In genomic region chr6:91707886-91708564, GRCm38 (mm10) we compare ENCODE assay signal across 10 mouse cellular contexts. TPM values are rescaled to one million over a fixed set of nuclear protein-coding genes. Genes with fewer than 3 reads are reported as not detected.
DNase-seq lines count a peak whose midpoint lies in the region; ATAC-seq and TF ChIP-seq lines count a peak whose summit lies in the region.
"Had no signal": no experiment of that assay in that cellular context is flagged by ENCODE, and none has a peak within 500 bp of the region (broad histone marks: within the 10 kb centered on the region; RNA-seq: fewer than 3 reads in every experiment).

No protein-coding gene starts in this region.

- TF ChIP-seq POLR2A in cortical plate, adult 2 months (IDR thresholded peaks at IDR 0.05; ENCODE audit: extremely low read depth, insufficient read depth, low read length), result no peak

- H3K4me1 ChIP-seq in cortical plate, adult 2 months (ENCODE audit: control insufficient read depth, insufficient read depth, low read length), result peaks cover 13% of the 10 kb centered on the region
- peaks cover 26% of the 10 kb centered on the region for H3K4me1 ChIP-seq in forebrain, embryonic 16.5 days (replicated peaks; ENCODE audit: control insufficient read depth, insufficient read depth, low read length)
- H3K4me1 ChIP-seq in midbrain, embryonic 15.5 days, result peaks cover 39% of the 10 kb centered on the region

- H3K27me3 ChIP-seq in forebrain, embryonic 16.5 days (replicated peaks; ENCODE audit: control insufficient read depth, insufficient read depth, low read length), result no peaks in the 10 kb centered on the region
- no peaks in the 10 kb centered on the region for H3K27me3 ChIP-seq in midbrain, embryonic 15.5 days (replicated peaks)
- H3K27me3 ChIP-seq: heart, embryonic 13.5 days had no signal

- TF ChIP-seq CTCF in layer of hippocampus, adult 2 months (conservative IDR thresholded peaks at IDR 0.05), result no peak
- no peak for TF ChIP-seq CTCF in cortical plate, adult 2 months (IDR thresholded peaks at IDR 0.05; ENCODE audit: extremely low read depth, insufficient read depth, low read length)

- peak; percentile 47 for ATAC-seq in forebrain, embryonic 16.5 days
- ATAC-seq in midbrain, embryonic 15.5 days (replicated peaks), result peak; percentile 51

- no peaks in the 10 kb centered on the region for H3K9me3 ChIP-seq in forebrain, embryonic 16.5 days (ENCODE audit: control insufficient read depth, low read length)
- H3K9me3 ChIP-seq in midbrain, embryonic 15.5 days, result no peaks in the 10 kb centered on the region

- no peak for DNase-seq in layer of hippocampus, adult 2 months (ENCODE audit: low spot score in 2 of 2)
- DNase-seq in layer of hippocampus, postnatal 25 days (ENCODE audit: extremely low spot score in 1 of 2, low spot score in 1 of 2), result no peak
- no peak for DNase-seq in adrenal gland, adult 2 months
- no peak for DNase-seq in embryo, embryonic 11 days
- DNase-seq: adrenal gland, postnatal 36 days had no signal

- H3K4me3 ChIP-seq in layer of hippocampus, adult 2 months, result no peak overlapping the region
- H3K4me3 ChIP-seq in cortical plate, adult 2 months (ENCODE audit: insufficient read depth, low read length), result no peak overlapping the region
- no peak overlapping the region for H3K4me3 ChIP-seq in forebrain, embryonic 16.5 days (replicated peaks; ENCODE audit: low read length)
- H3K4me3 ChIP-seq in midbrain, embryonic 15.5 days, result no peak overlapping the region
- H3K4me3 ChIP-seq: heart, embryonic 13.5 days; myocyte had no signal

- H3K9ac ChIP-seq in forebrain, embryonic 16.5 days (replicated peaks; ENCODE audit: low read depth, low read length), result no peak overlapping the region
- H3K9ac ChIP-seq in midbrain, embryonic 15.5 days, result no peak overlapping the region
- H3K9ac ChIP-seq: heart, embryonic 13.5 days had no signal

- H3K27ac ChIP-seq in layer of hippocampus, adult 2 months, result peak overlapping the region; percentile 77
- H3K27ac ChIP-seq in cortical plate, adult 2 months (ENCODE audit: insufficient read depth, low read length), result peak overlapping the region; percentile 28; the same call in 1 of the 2 replicates
- peak overlapping the region; percentile 78 for H3K27ac ChIP-seq in forebrain, embryonic 16.5 days (ENCODE audit: low read length)
- H3K27ac ChIP-seq in midbrain, embryonic 15.5 days, result peak overlapping the region; percentile 87
- H3K27ac ChIP-seq: heart, embryonic 13.5 days had no signal

- WGBS in forebrain, embryonic 16.5 days, result 53% methylated on average over 11 of the region's 11 CpGs
- 65% methylated on average over 11 of the region's 11 CpGs for WGBS in midbrain, embryonic 15.5 days

- H3K4me2 ChIP-seq in forebrain, embryonic 16.5 days (ENCODE audit: low read length), result no peak overlapping the region
- no peak overlapping the region for H3K4me2 ChIP-seq in midbrain, embryonic 15.5 days
- H3K4me2 ChIP-seq: heart, embryonic 13.5 days had no signal

- peaks cover 7% of the 10 kb centered on the region; the same call in 1 of the 2 replicates for H3K36me3 ChIP-seq in forebrain, embryonic 16.5 days (ENCODE audit: control insufficient read depth, insufficient read depth)
- peaks cover 4% of the 10 kb centered on the region; the same call in 1 of the 2 replicates for H3K36me3 ChIP-seq in midbrain, embryonic 15.5 days (replicated peaks)

RNA-seq across cellular contexts. Expression of gene Slc6a6, which starts 24.2 kb away (rescaled TPM):
- total RNA-seq in layer of hippocampus, adult 2 months (2021), result 100 to 1,000 TPM; 136 to 138 TPM
- total RNA-seq in layer of hippocampus, postnatal 25 days (2021), result 100 to 1,000 TPM; 104 to 168 TPM
- polyA plus RNA-seq in cortical plate, adult 2 months (2012; rRNA removed), result 94.9 and 105 TPM in 2 replicates
- polyA plus RNA-seq in forebrain, embryonic 16.5 days (2015; fragmentation: Nextera tagmentation; extraction: Ambion mirVana), result 98.6 and 107 TPM in 2 replicates
- 117 and 123 TPM in 2 replicates for polyA plus RNA-seq in midbrain, embryonic 15.5 days (2015; fragmentation: Nextera tagmentation; extraction: Ambion mirVana)
- total RNA-seq in adrenal gland, adult 2 months (2021), result 100 to 1,000 TPM; 466 to 626 TPM
- polyA plus RNA-seq in adrenal gland, adult 2 months (2012; rRNA removed), result 570 and 815 TPM in 2 replicates

Comparison
In these comparisons a context has a peak if more than half of its experiments do, and no peak if none do; other contexts are left out.
1. H3K27ac ChIP-seq: peak in every context shown above with its lines; median percentile 87 in midbrain, embryonic 15.5 days; 78 in forebrain, embryonic 16.5 days; 77 in layer of hippocampus, adult 2 months; 28 in cortical plate, adult 2 months.